Mouse (Mus musculus) granulocyte monocyte progenitor cell, adult 5-6 weeks (primary cell): ENCODE data around the gene Sv2b. TPM values are rescaled to one million over a fixed set of nuclear protein-coding genes. Genes with fewer than 3 reads are reported as not detected.
A peak's percentile ranks its signal among the peaks of the same experiment; 100 is the strongest.
"Not testable (repeated sequence)": the region's sequence is repeated elsewhere in the genome, so short reads cannot be mapped to it uniquely, and the experiment has no call there.

ENCODE experiments used
- ATAC-seq: replicated peaks from 2 replicates; pipeline ENCODE4 v1.8.0; 2016; ENCODE audit warnings: mild to moderate bottlenecking, moderate TSS enrichment, inconsistent platforms; ENCODE audit not compliant: poor library complexity, severe bottlenecking
- total RNA-seq, 2 experiments: library from RNA; stranded (forward) in 1 of 2; stranded (reverse) in 1 of 2; fragments of 200-712, 200-1000 nt in 1 of 2; fragments of >200 nt in 1 of 2; fragmentation: Nextera tagmentation in 1 of 2; gene quantifications; 2 replicates each; pipeline ENCODE4 v1.2.3; 2014 to 2017

Gene Sv2b
- total RNA-seq, 2 experiments from 2014 or later, result not detected

DNA sequence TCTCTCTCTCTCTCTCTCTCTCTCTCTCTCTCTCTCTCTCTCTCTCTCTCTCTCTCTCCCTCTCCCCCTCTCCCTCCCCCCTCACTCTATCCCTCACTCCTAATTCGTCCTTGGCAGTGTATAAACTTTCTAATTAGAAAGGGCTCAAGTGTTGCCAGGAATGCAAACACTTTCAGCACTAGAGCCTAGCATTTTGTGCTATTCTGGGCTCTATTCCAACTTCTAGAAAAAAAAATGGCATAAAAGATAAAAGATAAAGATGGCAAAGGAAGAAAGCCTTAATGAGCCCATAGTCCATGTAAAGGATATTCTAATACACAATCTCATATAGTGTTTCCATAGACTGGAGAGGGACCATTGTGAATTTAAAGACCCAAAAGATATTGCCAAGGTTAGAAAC is 88.3 kb downstream of the Sv2b start:
- no peak for ATAC-seq

DNA sequence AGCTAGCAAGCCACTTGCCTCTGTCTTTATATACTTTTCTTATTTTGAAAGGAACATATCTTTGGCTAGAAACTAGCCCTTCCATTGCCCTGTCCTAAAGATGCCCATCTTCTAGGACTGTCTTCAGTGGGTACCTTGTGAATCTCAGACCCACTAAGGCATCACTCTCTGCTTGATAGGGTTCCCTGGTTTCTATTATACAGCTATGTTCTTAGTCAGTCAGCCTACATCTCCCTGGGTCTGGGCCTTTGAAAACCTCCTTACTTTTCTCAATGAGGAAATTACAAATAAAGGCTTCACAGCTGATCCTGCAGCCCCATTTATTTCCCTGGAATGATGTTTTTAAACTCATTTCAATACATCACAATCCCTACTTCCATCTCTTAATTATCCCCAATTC is 88.8 kb downstream of the Sv2b start:
- ATAC-seq, result no peak

GRCm38 (mm10) chr7:75216180-75216579 is 92.9 kb downstream of the Sv2b start:
- no peak for ATAC-seq

GRCm38 (mm10) chr7:75209221-75209641 is 99.8 kb downstream of the Sv2b start:
- ATAC-seq, result no peak

DNA sequence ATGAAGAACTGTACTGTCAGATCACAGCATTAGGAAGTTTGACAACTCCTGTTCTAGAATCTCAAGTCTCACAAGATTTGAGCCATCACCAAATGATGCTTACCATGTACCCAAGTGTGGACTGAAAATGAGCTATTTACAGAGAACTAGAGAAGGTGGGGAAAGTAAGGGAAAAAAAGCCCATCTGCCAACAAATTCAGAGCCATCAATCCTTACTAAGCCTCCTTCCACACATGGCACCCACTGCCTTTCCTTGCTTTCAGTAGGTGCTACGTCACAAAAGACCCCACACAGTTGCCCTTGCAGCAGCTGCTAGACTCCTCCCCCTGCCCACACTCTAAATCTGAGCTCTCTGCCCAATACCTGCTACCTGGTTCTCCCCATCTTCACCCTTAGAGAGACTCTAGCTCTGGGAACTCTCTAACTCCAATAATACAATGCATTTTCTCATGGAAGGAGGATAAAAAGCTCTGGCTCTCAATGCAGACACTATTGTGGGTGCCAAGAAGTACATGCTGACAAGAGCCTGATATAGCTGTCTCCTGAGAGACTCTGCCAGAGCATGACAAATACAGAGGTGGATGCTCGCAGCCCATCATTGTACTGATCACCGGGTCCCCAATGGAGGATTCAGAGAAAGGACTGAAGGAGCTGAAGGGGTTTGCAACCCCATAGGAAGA is 101.0 kb downstream of the Sv2b start:
- no peak for ATAC-seq

DNA sequence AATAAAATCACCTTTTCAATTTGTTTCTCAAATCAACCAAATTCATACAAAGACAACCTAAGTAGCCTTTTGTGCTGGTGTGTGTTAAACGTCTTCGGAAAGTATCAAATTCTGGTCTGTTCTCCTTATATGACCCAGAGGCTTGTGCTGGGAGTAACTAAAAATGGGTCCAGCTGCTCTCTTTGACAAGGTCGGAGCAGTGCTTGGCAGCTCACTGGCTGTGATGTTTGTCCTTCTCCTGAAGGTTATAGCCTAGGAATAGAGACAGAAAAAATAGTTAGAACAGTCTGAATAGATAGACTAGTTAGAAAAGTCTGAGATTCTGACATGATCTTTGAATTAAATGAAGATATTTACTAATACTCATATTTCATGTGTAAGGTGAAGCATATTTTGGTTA is 102.4 kb downstream of the Sv2b start:
- ATAC-seq, result no peak

GRCm38 (mm10) chr7:75205386-75205785 is 103.7 kb downstream of the Sv2b start:
- ATAC-seq, result no peak

DNA sequence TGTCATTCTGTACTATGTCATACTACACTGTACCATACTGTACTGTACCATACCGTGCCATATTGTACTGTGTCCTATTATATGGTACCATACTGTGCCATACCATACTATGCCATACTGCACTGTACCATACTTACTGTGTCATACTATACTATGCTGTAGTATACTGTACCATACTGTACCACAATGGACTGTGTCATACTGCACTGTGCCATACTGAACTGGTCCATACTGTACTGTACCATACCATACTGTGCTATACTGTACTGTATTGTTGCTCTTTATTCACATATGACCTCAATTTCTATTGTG is 114.2 kb downstream of the Sv2b start:
- not testable (repeated sequence) for ATAC-seq

DNA sequence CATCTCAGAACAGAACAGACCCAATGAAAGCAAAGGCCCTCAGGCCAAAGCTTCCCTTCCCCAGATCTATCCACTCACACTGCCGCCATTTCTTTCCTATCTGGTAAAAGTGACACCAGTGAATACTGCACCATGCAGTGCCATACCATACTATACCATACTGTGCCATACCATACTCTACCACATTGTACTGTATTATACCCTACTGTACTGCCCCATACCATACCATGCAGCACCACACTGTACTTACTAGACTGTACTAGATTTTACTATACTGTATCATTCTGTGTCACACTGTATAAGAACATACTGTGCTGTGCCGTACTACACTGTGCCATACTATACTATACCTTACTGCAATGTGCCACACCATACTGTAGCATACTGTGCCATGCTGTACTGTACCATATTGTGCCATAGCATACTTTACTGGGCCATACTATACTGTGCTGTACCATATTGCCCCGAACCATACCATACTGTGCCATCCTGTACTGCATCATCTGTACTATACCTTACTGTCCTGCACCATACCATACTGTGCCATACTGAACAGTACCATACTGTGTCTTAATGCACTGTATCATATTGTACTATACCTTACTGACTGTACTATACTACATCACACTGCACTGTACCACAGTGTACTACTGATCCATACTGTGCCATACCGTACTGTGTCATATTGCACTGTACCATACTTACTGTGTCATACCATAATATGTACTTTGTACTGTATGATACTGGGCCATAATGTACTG is 114.7 kb downstream of the Sv2b start:
- no peak for ATAC-seq

- 0 out of 2 replicates have a peak, but pooled peaks have one; percentile 17 for ATAC-seq
Measured at GRCm38 (mm10) chr7:75190192-75190591, 118.9 kb downstream of the Sv2b start.

DNA sequence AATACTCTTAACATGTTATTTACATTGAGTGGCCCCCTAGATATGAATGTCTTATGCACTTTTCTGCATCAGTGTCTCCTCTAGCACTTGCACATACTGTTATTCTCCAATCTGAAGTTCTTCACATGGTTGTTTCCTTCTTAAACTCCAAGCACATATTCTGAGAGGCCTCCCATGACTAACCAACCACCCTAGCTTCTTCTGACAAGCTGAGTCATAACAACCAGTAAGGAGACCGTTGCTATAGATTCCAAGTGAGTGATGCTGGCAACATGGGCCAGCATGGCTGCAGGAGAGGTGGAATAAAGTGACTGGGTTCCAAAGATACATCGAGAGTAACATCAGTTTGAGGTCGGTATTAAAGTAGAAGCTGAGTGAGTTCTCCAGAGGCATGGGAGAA is 134.0 kb downstream of the Sv2b start:
- ATAC-seq, result no peak

DNA sequence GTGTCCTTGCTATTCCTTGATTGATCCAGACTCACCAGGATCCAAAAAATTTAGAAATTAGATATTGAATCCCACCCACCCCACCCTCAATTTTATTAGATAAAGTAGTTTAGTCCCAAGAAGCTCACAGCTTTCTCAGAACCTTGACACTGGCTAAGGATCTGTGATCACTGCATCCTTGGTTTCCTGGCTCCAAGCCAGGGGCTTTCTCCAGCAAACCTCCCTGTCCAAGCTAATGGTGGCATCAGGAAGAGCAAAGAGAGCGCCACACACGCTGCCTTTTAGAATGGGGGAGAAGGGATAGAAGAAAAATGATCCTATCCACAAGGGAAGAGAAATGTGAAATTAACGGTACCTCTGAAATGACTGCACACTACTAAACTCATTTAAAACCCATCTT is 141.6 kb downstream of the Sv2b start:
- no peak for ATAC-seq

DNA sequence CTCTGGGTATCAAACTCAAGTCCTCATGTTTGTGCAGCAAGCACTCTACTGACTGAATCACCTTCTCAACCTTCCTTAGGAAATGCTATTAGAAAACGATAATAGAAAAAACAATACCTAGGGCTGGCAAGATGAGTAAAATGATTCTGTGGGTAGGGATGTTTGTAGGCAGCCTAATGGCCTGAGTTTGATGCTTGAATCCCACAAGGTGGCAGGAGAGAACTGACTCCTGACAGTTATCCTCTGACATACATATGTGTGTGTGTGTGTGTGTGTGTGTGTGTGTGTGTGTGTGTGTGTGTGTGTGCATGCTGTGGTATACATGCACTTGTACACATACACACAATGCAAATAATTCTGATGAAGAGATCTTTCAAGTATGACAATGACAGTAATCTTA is 161.9 kb downstream of the Sv2b start:
- no peak for ATAC-seq

GRCm38 (mm10) chr7:75142800-75143199 is 166.3 kb downstream of the Sv2b start:
- ATAC-seq, result peak; percentile 59

GRCm38 (mm10) chr7:75141919-75142700 is 167.0 kb downstream of the Sv2b start:
- peak; percentile 82 for ATAC-seq

GRCm38 (mm10) chr7:75139306-75139705 is 169.8 kb downstream of the Sv2b start:
- peak; percentile 20; the same call in 1 of the 2 replicates for ATAC-seq

DNA sequence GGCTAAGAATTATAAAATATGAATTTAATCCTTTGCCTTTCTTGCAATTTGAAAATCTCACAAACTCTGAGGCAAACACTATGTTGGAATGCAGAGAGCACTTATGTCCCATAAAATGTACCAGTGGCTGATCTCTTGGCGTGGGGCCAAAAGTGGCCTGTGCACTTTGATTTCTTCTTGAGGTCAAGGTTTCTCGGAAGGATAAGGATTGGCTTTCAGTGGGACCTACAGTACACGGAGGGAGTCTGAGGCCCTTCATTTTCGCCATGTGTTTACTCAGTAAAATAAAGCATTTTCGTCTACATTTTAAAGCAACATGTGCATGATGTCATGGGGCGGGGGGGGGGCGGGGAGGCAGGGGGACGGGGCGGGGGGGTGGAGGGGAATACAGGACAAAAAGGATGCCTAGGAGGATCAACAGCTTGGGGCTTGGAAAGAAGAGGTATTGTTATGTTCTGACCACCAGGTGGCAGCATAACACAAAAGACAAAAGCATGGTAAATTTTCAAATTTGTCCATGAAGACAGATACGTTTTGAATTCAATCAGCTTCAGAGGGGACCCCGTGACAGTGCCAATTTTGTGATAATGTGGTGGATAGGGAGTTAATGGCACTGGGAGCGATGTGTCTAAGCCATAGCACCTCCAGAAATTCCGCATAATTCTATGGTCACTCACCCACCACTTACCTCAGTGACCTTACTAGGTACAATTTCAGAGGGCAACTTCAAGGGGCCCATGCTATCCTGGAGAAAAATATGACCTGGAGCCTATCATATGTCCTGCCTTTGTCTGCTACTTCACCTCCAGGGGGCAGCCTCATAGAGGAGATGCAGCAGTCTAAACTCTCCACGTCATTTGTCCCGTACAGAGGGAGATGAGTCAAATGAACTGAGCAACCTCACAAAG is 174.1 kb downstream of the Sv2b start:
- ATAC-seq, result peak; percentile 76

DNA sequence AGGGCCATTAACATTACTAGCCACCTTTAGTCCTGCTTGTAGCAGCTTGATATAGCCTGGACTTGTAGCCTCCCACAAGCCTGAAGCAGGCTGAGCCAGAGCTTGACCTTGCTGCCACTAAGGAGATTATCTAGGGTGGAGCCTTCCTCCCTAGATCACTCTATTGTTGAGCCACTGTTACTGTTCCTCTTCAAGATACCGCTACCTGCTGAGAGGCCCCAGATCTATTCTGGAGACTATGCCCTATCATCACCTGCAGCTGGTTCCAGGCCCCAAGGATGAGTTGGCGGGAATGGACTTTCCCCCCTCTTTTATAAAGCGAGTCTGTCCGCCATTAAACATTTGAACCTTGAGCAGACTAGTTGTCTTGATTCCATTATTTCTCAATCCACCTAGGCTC is 181.0 kb downstream of the Sv2b start:
- no peak for ATAC-seq

DNA sequence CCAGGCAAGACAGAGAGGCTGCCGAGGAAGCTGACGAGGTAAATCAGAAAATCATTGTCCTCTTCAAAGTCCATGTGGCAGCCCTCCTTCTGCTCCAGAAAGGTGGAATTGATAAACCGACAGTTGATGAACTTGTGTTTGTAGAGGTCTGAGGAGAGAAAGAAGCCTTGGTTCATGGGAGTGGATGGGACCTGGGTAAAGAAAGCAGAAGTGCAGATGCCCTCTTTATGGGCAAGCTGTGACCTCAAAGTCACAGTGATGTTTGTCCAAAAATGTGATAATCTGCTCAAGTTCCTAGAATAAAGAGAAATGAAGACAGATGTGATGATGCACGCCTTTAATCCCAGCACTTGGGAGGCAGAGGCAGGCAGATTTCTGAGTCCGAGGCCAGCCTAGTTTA is 185.0 kb downstream of the Sv2b start:
- ATAC-seq, result peak; percentile 58; the same call in 1 of the 2 replicates

GRCm38 (mm10) chr7:75118022-75118673 is 190.9 kb downstream of the Sv2b start:
- ATAC-seq, result peak; percentile 99
